Mouse (Mus musculus) kidney, postnatal 36 days (tissue): ENCODE measurements around the gene Gm5483.
A peak's percentile ranks its signal among the peaks of the same experiment; 100 is the strongest.
"Not testable (repeated sequence)": the region's sequence is repeated elsewhere in the genome, so short reads cannot be mapped to it uniquely, and the experiment has no call there.

Experiments
- DNase-seq, 2 experiments: peaks; one replicate each; pipeline ENCODE4 v3.0.0; 2021 to 2022; ENCODE audit warnings: mixed read lengths in 2 of 2

The Gm5483 gene

DNA sequence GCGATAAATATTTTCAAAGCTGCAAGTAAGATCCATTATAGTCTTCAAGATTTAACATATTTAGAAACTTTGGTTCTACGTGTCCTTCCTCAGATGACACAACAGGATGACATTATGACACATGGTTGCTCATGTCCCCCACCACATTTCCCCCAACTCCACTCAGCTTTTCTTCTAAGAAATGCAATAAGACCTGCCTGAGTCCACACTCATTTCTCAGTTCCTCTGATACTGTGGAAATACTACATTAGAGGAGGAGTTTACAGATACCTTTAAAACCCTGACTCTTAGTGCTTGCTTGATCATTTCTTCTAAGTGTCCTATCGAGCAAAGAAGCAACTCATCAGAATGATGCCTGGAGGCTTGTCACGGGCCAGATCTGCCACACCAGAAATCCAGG lies at the start of gene Gm5483:
Gm5483 (plus strand) TSS at position 301 of the 400 bp plus-strand sequence.
- DNase-seq, result not testable (repeated sequence)

DNA sequence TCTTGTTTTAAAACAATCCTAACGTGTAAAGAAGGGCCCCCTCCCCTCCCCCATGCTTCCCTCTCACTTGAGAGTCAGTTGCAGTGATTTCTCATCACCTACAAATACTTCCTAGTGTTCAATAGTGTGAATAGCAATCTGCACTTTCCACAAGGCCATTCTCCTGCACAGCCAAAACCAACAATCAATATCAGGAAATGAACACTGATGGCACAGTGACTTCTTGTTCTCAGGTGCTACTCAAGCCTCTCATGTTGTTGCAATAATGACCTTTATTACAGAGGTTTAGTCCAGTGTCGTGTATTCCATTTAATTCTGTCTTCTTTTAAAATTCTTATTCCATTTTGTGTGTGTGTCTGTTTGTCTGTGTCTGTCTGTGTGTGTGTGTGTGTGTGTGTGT lies 45.8 kb upstream of the Gm5483 start:
- DNase-seq, result no peak

DNA sequence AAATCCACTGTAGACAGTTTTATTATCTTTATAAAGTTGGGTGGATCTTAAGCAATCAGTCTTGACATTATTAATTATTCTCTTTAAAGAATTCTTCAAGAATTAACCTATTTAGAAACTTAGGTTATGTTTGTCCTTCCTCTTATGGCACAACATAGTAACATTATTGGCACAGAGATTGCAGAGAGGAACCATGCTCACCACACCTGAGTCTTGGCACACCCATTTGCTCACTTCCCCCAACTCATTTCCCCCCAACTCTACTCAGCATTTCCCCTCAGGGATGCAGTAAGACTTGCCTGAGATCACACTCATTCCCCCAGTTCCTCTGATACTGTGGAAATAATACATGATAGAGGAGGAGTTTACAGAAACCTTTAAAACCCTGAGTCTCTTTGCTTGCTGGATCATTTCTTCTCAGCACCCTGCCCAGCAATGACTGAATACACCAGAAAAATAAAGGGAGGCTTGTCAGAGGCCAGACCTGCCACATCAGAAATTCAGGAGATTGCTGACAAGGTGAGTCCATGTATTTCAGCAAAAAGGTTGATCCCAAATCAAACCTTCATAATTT lies 27.5 kb upstream of the Gm5483 start, which contains the start of gene Stfa2l1:
Stfa2l1 (plus strand) TSS at position 410 of the 574 bp plus-strand sequence.
- DNase-seq, result no peak

DNA sequence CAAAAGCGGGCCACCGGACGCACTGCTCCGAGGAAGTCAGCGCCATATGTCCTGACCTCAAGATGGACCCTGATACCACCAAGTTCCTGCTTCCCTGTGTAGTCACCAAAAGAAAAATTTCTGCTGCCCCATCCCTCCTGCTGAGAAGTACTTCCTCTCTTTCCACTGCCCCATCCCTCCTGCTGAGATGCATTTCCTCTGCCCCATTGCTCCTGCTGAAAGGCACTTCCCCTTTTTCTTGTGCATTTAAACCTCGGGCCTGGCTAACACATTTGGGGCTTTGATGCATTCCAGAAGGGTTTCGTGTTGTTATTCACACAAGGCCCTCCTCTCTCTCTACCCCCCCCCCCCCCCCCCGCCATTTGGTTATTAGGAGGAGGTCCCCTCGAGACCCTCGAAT lies 16.2 kb upstream of the Gm5483 start:
- DNase-seq, result not testable (repeated sequence)

DNA sequence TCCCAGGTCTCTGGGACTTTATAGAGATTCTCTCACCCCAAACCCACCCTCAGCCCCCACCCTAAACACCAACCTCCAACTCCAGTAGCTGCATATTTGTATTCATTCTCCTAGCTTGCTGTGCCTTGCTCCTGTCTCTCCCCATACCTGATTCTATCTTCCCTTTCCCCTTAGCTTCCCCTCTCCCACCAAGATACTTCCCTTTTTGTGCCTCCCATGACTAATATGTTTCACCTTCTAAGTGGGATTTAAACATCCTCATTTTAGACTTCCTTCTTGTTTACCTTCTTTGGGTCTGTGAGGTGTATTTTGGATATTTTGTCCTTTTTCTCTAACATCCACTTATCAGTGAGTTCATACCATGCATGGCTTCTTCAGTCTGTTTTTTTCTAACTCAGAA lies 7.9 kb upstream of the Gm5483 start:
- DNase-seq, result no peak

DNA sequence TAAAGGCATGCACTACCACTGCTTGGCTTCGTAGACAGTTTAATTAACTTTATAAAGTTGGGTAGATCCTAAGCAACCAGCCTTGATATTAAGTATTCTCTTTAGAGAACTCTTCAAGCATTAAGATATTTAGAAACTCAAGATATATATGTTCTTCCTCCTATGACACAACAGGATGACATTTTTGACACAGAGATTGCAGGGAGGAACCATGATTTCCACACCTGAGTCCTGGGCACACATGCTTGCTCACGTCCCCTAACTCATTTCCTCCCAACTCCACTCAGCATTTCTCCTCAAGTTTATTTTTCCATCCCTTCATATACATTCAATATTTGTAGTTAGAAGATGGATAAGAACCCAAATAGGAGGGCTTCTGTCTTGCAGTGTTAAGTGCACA lies 4.1 kb upstream of the Gm5483 start:
- no peak for DNase-seq

DNA sequence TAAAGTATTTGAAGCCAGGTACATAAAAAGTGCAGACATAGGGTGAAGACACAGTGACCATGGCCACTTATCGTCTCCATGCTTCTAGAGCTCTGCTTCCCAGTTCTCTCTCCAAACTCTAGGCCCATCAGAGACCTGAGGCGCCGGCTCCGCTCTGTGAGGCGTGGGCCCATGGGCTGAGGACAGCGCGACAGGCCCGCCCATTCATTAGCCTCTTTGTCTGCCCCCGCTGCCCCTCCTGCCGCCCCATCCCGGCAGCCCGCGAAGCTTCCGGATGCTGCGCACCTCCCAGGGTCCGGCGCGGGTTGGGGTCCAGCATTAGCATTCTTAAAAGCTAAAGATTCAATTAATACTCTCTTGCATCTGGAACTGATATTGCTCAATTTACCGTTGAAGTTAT lies 15.2 kb downstream of the Gm5483 start:
- no peak for DNase-seq

DNA sequence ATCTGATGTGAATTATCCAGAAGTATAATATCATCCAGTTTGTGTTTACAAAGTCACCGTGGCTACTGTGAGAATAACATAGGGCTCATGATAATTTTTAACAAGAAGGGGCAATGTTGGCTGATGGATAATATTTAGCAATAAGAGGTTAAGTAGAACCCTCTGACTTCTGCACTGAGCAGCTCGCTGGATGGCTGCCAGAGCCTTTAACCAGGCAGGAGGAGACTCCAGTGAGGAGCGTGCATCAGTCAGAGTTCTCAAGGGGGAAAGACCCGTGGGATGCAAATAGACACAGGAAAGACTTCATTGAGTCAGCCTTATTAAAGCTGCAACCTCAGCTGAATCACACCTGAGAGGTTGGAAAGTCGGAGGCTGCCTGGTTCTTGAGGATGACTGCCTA lies 19.8 kb downstream of the Gm5483 start:
- DNase-seq, result peak; percentile 48 to 72

DNA sequence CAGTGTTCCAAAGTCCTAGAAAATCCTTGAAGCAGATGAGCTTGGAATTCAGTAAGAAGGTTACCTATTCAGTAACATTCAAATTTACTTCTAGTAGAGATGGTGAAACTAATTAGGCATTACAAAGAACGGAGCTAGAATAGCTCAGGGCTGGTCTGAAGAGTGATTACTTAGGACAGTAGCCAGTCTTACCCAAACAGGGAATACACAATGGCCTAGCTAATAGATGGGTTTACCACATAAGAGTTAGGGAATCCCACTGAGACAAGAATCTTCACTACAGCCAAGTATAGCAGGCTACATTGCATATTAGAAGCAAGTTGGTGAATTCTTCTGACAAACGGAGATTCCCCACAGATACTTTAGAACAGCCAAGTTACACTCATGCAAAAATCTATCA lies 21.7 kb downstream of the Gm5483 start:
- DNase-seq, result not testable (repeated sequence)

DNA sequence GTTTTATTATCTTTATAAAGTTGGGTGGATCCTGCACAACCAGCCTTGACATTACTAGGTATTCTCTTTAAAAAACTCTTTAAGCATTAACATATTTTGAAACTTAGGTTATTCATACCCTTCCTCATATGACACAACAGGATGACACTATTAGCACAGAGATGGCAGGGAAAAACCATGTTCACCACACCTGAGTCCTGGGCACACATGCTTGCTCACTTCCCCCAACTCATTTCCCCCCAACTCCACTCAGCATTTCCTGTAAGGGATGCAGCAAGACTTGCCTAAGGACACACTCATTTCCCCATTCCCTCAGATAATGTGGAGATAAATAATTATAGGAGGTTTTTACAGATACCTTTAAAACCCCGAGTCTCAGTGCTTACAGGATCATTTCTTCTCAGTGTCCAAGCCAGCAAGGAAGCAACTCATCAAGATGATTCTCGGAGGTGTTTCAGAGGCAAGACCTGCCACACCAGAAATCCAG lies 26.0 kb downstream of the Gm5483 start, which contains the start of gene Gm5416:
Gm5416 (plus strand) TSS at position 437 of the 487 bp plus-strand sequence.
- DNase-seq, result no peak

DNA sequence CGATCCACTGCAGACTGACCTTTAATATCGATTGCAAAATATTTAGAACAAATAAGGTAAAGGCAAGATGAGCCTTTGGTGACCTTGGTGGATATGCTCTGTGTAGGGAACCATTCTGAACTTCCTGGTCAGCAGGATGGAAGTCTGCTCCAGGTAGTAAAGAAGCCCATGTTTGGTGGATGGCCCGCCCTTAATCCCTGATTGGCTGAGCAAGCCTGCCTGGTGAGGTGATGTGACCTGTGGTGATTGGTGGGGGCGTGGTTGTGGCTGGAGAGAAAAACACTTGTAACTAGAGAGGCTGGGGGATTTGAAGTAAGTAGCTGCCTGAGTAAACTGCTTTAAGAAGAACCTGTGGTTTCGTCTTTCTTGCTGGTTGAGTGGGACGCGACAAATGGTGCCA lies 37.2 kb downstream of the Gm5483 start, which contains the start of gene 2010005H15Rik:
2010005H15Rik (plus strand) TSS at position 301 of the 400 bp plus-strand sequence.
- not testable (repeated sequence) for DNase-seq
